9 mouse cellular contexts compared by ENCODE assay signal in genomic region chr17:46553926-46554325, GRCm38 (mm10). TPM values are rescaled to one million over a fixed set of nuclear protein-coding genes. Genes with fewer than 3 reads are reported as not detected.
DNase-seq lines count a peak whose midpoint lies in the region; ATAC-seq and TF ChIP-seq lines count a peak whose summit lies in the region.
"Had no signal": no experiment of that assay in that cellular context is flagged by ENCODE, and none has a peak within 500 bp of the region (broad histone marks: within the 10 kb centered on the region; RNA-seq: fewer than 3 reads in every experiment).

No protein-coding gene starts in this region.

- no peak overlapping the region for H3K27ac ChIP-seq in testis, adult 2 months (ENCODE audit: control insufficient read depth, insufficient read depth, low read depth, low read length)
- H3K27ac ChIP-seq in liver, embryonic 13.5 days: no peak overlapping the region

- no peaks in the 10 kb centered on the region for H3K9me3 ChIP-seq in liver, embryonic 13.5 days (replicated peaks)

- no peaks in the 10 kb centered on the region for H3K27me3 ChIP-seq in testis, adult 2 months (ENCODE audit: control insufficient read depth, insufficient read depth, low read length)
- H3K27me3 ChIP-seq in liver, embryonic 13.5 days: no peaks in the 10 kb centered on the region

- 76% methylated on average over 3 of the region's 3 CpGs for WGBS in liver, embryonic 13.5 days (ENCODE audit: insufficient replicate concordance)

- peak overlapping the region; percentile 76 for H3K4me3 ChIP-seq in testis, adult 2 months (ENCODE audit: control insufficient read depth, low read depth, low read length)
- peak overlapping the region; percentile 94 for H3K4me3 ChIP-seq in liver, embryonic 13.5 days (replicated peaks)

- DNase-seq in cerebellum, adult 9-11 months: peak; percentile 38
- DNase-seq in cerebellum, adult 11-12 months: no peak
- DNase-seq in testis, postnatal 10 days (ENCODE audit: low spot score): no peak
- DNase-seq in liver, embryonic 13.5 days: no peak
- DNase-seq in adrenal gland, adult 2 months: no peak
- no peak for DNase-seq in urinary bladder, postnatal 36 days (ENCODE audit: low spot score in 2 of 2)
- no peak for DNase-seq in urinary bladder, postnatal 25 days (ENCODE audit: low spot score)
- DNase-seq: right cerebral cortex, postnatal 14 days had no signal

- no peaks in the 10 kb centered on the region; the same call in 1 of the 2 replicates for H3K36me3 ChIP-seq in testis, adult 2 months (ENCODE audit: control insufficient read depth, insufficient read depth, low read length)
- peaks cover 35% of the 10 kb centered on the region for H3K36me3 ChIP-seq in liver, embryonic 13.5 days

- ATAC-seq in liver, embryonic 13.5 days (ENCODE audit: low read depth): no peak

- H3K4me2 ChIP-seq in liver, embryonic 13.5 days: peak overlapping the region; percentile 99

- no peak for TF ChIP-seq POLR2A in testis, adult 2 months (IDR thresholded peaks at IDR 0.05; ENCODE audit: control insufficient read depth, low read depth, low read length)

- H3K4me1 ChIP-seq in testis, adult 2 months (ENCODE audit: control insufficient read depth, insufficient read depth, low read length): peaks cover 22% of the 10 kb centered on the region
- peaks cover 48% of the 10 kb centered on the region for H3K4me1 ChIP-seq in liver, embryonic 13.5 days (replicated peaks)

- no peak for TF ChIP-seq CTCF in testis, adult 2 months (IDR thresholded peaks at IDR 0.05; ENCODE audit: control insufficient read depth, insufficient read depth, insufficient replicate concordance, low read depth, low read length)

- H3K9ac ChIP-seq in liver, embryonic 13.5 days: peak overlapping the region; percentile 50; the same call in 1 of the 2 replicates

RNA-seq across cellular contexts. Expression of gene Srf, which starts 2.0 kb away (rescaled TPM):
- polyA plus RNA-seq in testis, adult 2 months (2012; rRNA removed): 96.2 and 106 TPM in 2 replicates
- polyA plus RNA-seq in liver, embryonic 13.5 days (2015; fragmentation: Nextera tagmentation; extraction: Ambion mirVana): 2.9 and 3.2 TPM in 2 replicates
- total RNA-seq in adrenal gland, adult 2 months (2021): 10 to 100 TPM; 35.6 to 45.2 TPM
- polyA plus RNA-seq in adrenal gland, adult 2 months (2012; rRNA removed): 178 and 199 TPM in 2 replicates

RNA-seq across cellular contexts. Expression of gene Cul9, which starts 7.7 kb away (rescaled TPM):
- 20.5 and 22.4 TPM in 2 replicates for polyA plus RNA-seq in testis, adult 2 months (2012; rRNA removed)
- 0.44 and 0.84 TPM in 2 replicates for polyA plus RNA-seq in liver, embryonic 13.5 days (2015; fragmentation: Nextera tagmentation; extraction: Ambion mirVana)
- 10 to 100 TPM; 20.0 to 23.1 TPM for total RNA-seq in adrenal gland, adult 2 months (2021)
- polyA plus RNA-seq in adrenal gland, adult 2 months (2012; rRNA removed): 42.3 and 48.0 TPM in 2 replicates

RNA-seq across cellular contexts. Expression of gene Dnph1, which starts 57.4 kb away (rescaled TPM):
- 8.7 and 9.4 TPM in 2 replicates for polyA plus RNA-seq in testis, adult 2 months (2012; rRNA removed)
- polyA plus RNA-seq in liver, embryonic 13.5 days (2015; fragmentation: Nextera tagmentation; extraction: Ambion mirVana): 34.6 and 35.1 TPM in 2 replicates
- 1 to 10 TPM; 3.7 to 6.1 TPM for total RNA-seq in adrenal gland, adult 2 months (2021)
- polyA plus RNA-seq in adrenal gland, adult 2 months (2012; rRNA removed): 3.6 and 3.7 TPM in 2 replicates

Comparison
In these comparisons a context has a peak if more than half of its experiments do, and no peak if none do; other contexts are left out.
1. RNA of gene Srf, which starts 2.0 kb away (polyA plus RNA-seq): 178 to 199 TPM in adrenal gland, adult 2 months and 96.2 to 106 TPM in testis, adult 2 months; 2.9 to 3.2 TPM in liver, embryonic 13.5 days; every median in the first group is over 10 times any median in the second.
2. RNA of gene Cul9, which starts 7.7 kb away (polyA plus RNA-seq): 42.3 to 48.0 TPM in adrenal gland, adult 2 months and 20.5 to 22.4 TPM in testis, adult 2 months; 0.44 to 0.84 TPM in liver, embryonic 13.5 days; every median in the first group is over 10 times any median in the second.